Mouse (Mus musculus) bone marrow macrophage, adult 2 months (primary cell): ENCODE results near the gene Spata2l. TPM values are rescaled to one million over a fixed set of nuclear protein-coding genes. Genes with fewer than 3 reads are reported as not detected.
"Not testable (repeated sequence)": the region's sequence is repeated elsewhere in the genome, so short reads cannot be mapped to it uniquely, and the experiment has no call there.

Experiments used
- H3K27ac ChIP-seq: 2 replicates; pipeline ENCODE4 v1.5.1; 2012; ENCODE audit warnings: low read depth, low read length; ENCODE audit not compliant: insufficient read depth
- H3K4me1 ChIP-seq: 2 replicates; pipeline ENCODE4 v1.6.1; 2012; ENCODE audit warnings: low read length; ENCODE audit not compliant: control insufficient read depth, insufficient read depth
- H3K4me3 ChIP-seq: 2 replicates; pipeline ENCODE4 v1.5.1; 2012; ENCODE audit warnings: mild to moderate bottlenecking, low read length, moderate library complexity; ENCODE audit not compliant: insufficient read depth
- CTCF ChIP-seq: IDR thresholded peaks from 2 replicates; pipeline ENCODE4 v1.5.1; 2012; ENCODE audit warnings: low read depth, mild to moderate bottlenecking, low read length, moderate library complexity
- POLR2A ChIP-seq: IDR thresholded peaks from 2 replicates; pipeline ENCODE4 v1.6.1; 2012; ENCODE audit warnings: mild to moderate bottlenecking, low read depth, low read length, borderline replicate concordance
- polyA plus RNA-seq: library from polyadenylated mRNA; stranded (reverse); fragments of >200 nt; gene quantifications from 2 replicates; pipeline ENCODE4 v1.2.4, GENCODE M21; 2012; ENCODE audit not compliant: missing spikeins, insufficient read depth, insufficient read length

Spata2l gene
- polyA plus RNA-seq, 1 experiment, result 8.2 TPM

DNA sequence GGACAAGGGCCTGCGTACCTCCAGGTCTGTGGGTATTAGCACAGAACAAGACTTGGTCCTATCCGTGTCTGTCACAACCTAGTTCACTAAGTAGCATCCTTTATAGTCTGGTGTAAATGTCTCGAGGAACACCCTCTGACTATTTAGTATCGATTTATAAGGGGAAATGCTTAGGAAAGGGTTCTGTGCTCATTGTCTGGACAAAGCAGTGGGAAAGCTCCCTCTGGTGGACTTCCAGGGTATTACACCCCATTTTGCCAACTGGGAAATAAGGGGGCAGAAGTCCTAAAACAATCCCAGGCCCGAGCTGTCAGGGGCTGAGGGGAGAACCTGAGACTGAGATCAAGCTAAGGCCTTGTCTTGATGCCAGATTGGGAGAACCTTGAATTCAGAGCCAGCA lies 33.7 kb downstream of the Spata2l start:
- H3K4me1 ChIP-seq, result no peaks in the 10 kb centered on the region
- TF ChIP-seq POLR2A (no peak), CTCF (peak; percentile 55)

DNA sequence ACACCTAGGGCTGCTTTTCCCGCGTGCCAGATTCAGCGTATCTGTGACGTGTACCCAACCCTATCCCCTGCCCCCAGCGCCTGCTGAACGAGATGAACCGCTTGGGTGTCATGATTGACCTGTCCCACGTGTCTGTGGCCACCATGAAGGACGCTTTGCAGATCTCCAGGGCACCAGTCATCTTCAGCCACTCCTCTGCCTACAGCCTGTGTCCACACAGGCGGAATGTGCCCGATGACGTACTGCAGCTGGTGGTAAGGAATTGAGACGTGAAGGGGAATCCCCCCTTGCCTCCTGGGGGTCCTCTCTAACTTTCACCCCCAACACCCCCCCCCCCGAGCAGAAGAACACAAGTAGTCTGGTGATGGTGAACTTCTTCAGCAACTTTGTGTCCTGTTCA lies 36.2 kb downstream of the Spata2l start:
- Histone ChIP-seq H3K27ac (no peak overlapping the region), H3K4me1 (no peaks in the 10 kb centered on the region), H3K4me3 (no peak overlapping the region)
- TF ChIP-seq CTCF, result no peak
- TF ChIP-seq POLR2A, result no peak

More for the DNA sequence above, 33.7 kb downstream of the Spata2l start:
- no peak overlapping the region for H3K27ac ChIP-seq
- no peak overlapping the region for H3K4me3 ChIP-seq

DNA sequence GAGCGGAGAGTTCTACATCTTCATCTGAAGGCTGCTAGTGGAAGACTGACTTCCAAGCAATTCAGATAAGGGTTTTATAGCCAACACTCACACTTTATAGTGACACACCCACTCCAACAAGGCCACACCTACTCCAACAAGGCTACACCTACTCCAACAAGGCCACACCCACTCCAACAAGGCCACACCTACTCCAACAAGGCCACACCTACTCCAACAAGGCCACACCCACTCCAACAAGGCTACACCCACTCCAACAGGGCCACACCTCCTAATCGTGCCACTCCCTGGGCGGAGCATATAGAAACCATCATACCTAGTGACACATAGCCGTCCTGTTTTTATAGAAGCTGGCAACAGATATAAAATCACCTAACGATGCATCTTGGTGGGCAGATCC lies 39.0 kb downstream of the Spata2l start:
- not testable (repeated sequence) for H3K4me3 ChIP-seq, H3K27ac ChIP-seq

DNA sequence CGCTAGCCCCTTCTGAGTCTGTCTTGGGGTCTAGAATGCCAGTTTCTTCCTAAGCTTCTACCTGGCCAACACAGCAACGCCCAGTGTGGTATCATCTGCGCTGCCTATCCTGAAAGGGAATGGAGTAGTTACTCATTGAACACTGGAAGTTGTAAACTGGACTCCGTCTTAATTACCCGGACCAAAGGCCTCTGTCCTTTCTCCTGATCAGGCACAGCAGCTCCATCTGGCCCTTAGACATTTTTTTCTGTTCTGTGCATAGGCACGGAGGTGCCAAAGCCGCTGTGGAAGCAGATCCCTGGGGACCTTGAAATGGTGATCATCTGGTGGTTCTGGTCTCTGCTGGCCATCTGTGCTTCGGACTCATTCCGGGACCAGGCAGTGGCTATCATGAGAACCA lies 42.3 kb downstream of the Spata2l start:
- Histone ChIP-seq H3K4me1 (peaks cover 6% of the 10 kb centered on the region), H3K27ac (no peak overlapping the region), H3K4me3 (no peak overlapping the region)
- no peak for TF ChIP-seq POLR2A

More for the DNA sequence above, 39.0 kb downstream of the Spata2l start:
- H3K4me1 ChIP-seq, result not testable (repeated sequence)

DNA sequence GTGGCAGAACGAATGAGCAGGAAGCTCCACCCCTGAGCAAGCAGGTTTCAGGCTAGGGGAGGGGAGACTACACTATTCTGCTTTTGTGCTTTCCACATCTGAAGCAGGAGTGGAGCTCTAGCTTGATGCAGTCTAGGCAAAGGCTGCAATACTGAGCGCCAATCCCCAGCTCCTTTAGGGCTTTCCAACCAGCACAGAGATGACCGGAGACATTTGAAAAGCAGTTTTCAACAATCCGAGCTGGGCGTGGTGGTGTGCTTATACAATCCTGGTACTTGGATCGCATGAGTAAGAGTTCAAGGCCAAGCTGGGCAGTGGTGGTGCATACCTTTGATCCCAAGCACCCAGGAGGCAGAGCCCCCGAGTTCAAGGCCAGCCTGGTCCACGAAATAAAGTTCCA lies 44.1 kb downstream of the Spata2l start:
- Histone ChIP-seq H3K4me3 (no peak overlapping the region), H3K4me1 (peaks cover 11% of the 10 kb centered on the region), H3K27ac (no peak overlapping the region)
- TF ChIP-seq POLR2A (no peak), CTCF (no peak)

DNA sequence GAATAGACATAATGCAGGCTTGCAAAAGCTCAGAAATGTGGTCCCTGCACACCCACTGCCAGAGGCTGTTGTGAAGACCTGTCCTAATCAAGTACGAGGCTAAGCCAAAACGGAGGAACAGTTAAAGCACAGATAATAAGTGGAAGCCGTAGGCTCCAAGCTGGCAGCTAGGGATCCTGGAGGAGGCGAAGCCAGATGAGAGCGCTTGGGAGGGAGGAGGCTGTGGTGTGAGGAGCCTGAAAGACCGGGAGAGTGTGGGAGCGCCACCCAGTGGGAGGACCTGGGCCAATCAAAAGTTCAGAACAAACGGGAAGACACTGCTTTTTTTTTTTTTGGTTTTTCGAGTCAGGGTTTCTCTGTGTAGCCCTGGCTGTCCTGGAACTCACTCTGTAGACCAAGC lies 45.4 kb downstream of the Spata2l start:
- Histone ChIP-seq H3K4me3 (no peak overlapping the region), H3K27ac (no peak overlapping the region), H3K4me1 (peaks cover 11% of the 10 kb centered on the region)
- TF ChIP-seq POLR2A, result no peak
- peak; percentile 31; the same call in 1 of the 2 replicates for TF ChIP-seq CTCF

DNA sequence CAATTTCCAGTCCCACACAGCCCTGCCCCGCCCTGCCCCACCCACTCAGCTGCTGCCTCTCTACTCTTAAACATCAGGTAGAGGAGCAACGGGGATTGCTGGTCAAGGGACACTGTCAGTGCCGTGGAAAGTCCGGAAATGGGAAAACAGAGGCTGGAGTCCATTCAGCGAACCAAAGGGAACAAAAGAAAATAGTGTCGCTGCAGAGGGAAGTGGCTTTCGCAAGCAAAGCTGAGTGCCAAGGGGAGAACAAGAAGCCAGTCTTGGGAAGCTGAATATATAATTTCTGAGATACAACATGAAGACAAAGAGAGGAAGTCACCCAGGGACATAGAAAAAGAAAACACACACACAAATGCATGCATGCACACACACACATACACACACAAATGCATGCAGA lies 47.2 kb downstream of the Spata2l start:
- no peak overlapping the region for H3K4me3 ChIP-seq
- TF ChIP-seq POLR2A (no peak), CTCF (no peak)
- peaks cover 11% of the 10 kb centered on the region for H3K4me1 ChIP-seq
- no peak overlapping the region for H3K27ac ChIP-seq

DNA sequence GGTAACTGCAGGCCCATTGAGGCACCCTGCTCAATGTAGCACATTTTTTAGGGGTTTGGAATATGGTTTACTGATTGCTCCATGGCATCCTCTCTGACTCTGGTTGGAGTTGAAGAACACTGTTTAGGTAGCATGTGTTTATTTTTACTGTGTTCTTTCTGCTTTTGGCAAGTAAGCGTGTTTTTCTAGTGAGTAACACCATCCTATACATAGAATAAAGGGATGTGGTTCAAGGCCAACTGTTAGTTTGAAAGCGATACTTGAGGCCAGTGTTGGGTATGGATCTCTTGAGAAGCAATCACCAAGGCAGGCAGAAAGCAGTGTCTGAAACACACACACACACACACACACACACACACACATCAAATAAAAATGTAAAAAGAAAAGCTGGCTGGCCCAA lies 48.0 kb downstream of the Spata2l start:
- TF ChIP-seq POLR2A, result no peak
- no peak for TF ChIP-seq CTCF
- no peak overlapping the region for H3K27ac ChIP-seq
- peaks cover 11% of the 10 kb centered on the region for H3K4me1 ChIP-seq
- no peak overlapping the region for H3K4me3 ChIP-seq

DNA sequence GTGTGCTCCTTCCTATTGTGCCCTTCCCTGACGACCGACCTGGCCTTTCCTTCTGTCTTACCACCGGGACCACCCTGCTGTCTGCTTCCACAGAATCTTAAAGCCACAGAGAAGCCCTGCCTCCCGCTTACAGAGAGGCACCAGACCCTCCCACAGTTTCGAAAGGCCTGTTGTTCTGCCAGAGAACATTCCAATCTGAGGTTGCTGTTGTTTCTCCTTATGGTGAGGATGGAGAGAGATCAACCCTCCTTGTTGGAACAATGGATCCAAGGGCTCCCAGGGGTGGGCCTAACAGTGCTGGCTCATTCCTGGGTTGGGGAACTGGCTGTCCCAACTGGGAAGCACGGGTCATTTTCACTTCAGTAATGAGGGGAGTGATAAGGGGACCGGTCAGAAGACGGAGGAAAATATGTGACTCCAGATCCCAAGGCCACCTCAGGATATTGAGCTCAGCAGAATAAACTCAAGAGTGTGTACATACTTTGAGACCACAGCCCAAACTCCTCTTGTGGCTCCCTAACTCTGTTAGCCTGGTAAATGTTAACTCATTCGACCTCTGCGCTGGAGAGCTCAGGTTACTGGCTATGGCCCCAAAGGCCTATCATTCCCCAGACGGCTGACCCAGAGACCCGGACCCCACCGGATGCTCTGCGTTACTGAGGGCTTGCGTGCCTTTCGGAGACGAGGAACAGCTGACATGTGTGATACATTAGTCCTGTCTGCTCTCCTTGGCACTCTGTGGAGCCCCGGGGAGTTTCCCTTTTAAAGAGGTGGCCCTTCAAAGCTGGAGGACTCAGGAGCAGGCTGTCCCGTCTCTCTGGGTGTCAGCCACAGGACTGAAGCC lies 50.2 kb downstream of the Spata2l start, which contains the start of gene Dpep1:
Gene Dpep1, plus strand, starts transcription at position 677 of the 844 bp plus-strand sequence.
- no peak within 1 kb of the TSS for H3K4me3 ChIP-seq

DNA sequence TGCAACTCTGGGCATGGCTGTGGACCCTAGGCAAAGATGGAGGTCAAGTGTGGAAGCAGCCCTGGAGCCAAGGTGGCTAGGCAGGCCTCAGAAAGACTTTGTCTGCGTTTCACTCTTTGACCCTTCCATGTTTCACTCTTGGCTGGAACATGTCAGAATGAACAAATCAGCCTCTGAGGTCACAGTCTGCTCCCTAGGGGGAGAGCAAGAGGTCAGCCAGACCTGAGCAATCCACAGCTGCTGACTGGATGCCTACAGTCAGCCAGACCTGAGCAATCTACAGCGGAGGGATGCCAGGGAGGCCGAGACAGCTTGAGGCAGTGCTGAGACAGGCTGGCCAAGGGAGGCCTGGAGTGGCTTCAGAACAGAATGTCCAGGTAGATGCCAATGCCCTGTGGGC lies 54.6 kb downstream of the Spata2l start:
- Histone ChIP-seq H3K27ac (no peak overlapping the region), H3K4me1 (no peaks in the 10 kb centered on the region), H3K4me3 (no peak overlapping the region)
- no peak for TF ChIP-seq POLR2A
- TF ChIP-seq CTCF, result no peak

More for the DNA sequence above, 50.2 kb downstream of the Spata2l start, which contains the start of gene Dpep1:
- H3K27ac ChIP-seq, result no peak within 1 kb of the TSS
- no peak for TF ChIP-seq POLR2A
- no peak for TF ChIP-seq CTCF
- peaks cover 9% of the 10 kb centered on the region for H3K4me1 ChIP-seq

Other genes starting within 250 kb of the Spata2l start
- gene Ankrd11, start 194.0 kb downstream of the Spata2l start, polyA plus RNA-seq, result 76.2 and 79.2 TPM in 2 replicates
- gene Spg7, start 173.3 kb downstream of the Spata2l start, polyA plus RNA-seq, result 58.3 and 65.1 TPM in 2 replicates
- 1,467 and 1,640 TPM in 2 replicates for gene Rpl13, start 133.9 kb downstream of the Spata2l start, polyA plus RNA-seq
- gene Cpne7, start 118.9 kb downstream of the Spata2l start, polyA plus RNA-seq, result not detected in 2 replicates
- gene Sult5a1, start 77.9 kb downstream of the Spata2l start, polyA plus RNA-seq, result not detected in 2 replicates
- not detected in 2 replicates for gene Dpep1, start 50.0 kb downstream of the Spata2l start, polyA plus RNA-seq
- gene Chmp1a, start 23.5 kb downstream of the Spata2l start, polyA plus RNA-seq, result 97.2 and 102 TPM in 2 replicates
- gene Spata33, start 23.4 kb downstream of the Spata2l start, polyA plus RNA-seq, result 0.87 and 1.4 TPM in 2 replicates
- gene Cdk10, start 11.4 kb downstream of the Spata2l start, polyA plus RNA-seq, result 35.5 and 36.1 TPM in 2 replicates
- gene Zfp276, start 18.0 kb upstream of the Spata2l start, polyA plus RNA-seq, result 16.2 and 17.1 TPM in 2 replicates
- 42.6 and 43.7 TPM in 2 replicates for gene Vps9d1, start 18.1 kb upstream of the Spata2l start, polyA plus RNA-seq
- gene Fanca, start 82.3 kb upstream of the Spata2l start, polyA plus RNA-seq, result 13.6 and 16.5 TPM in 2 replicates
- not detected in 2 replicates for gene Spire2, start 96.5 kb upstream of the Spata2l start, polyA plus RNA-seq
- 218 and 244 TPM in 2 replicates for gene Tcf25, start 137.5 kb upstream of the Spata2l start, polyA plus RNA-seq
- not detected in 2 replicates for gene Mc1r, start 170.9 kb upstream of the Spata2l start, polyA plus RNA-seq
- gene Tubb3, start 175.2 kb upstream of the Spata2l start, polyA plus RNA-seq, result not detected in 2 replicates
- 25.8 and 30.8 TPM in 2 replicates for gene Def8, start 187.3 kb upstream of the Spata2l start, polyA plus RNA-seq
- 22.7 and 26.7 TPM in 2 replicates for gene Afg3l1, start 241.7 kb upstream of the Spata2l start, polyA plus RNA-seq